Mouse (Mus musculus) liver, embryonic 14.5 days (tissue): ENCODE data around the gene Hmgxb4.

Experiments used
- CTCF ChIP-seq: IDR thresholded peaks from 2 replicates; pipeline ENCODE4 v1.5.1; 2016; ENCODE audit warnings: antibody characterized with exemption, low read depth, control low read depth
- EP300 ChIP-seq: IDR thresholded peaks from 2 replicates; pipeline ENCODE4 v1.6.1; 2016; ENCODE audit warnings: antibody characterized with exemption, low read depth

- TF ChIP-seq CTCF (no peak), EP300 (no peak)
Observed at GRCm38 (mm10) chr8:74972322-74972883, 20.8 kb upstream of the Hmgxb4 start.
